Mouse (Mus musculus) kidney, postnatal 0 days (tissue): Measurements from ENCODE around the gene Nup210l. TPM values are rescaled to one million over a fixed set of nuclear protein-coding genes. Genes with fewer than 3 reads are reported as not detected.

Experiments used
- ATAC-seq: fragments of 200-750 bp; cut with Nextera tagmentation; replicated peaks from 2 replicates; pipeline ENCODE4 v1.8.0; 2017; ENCODE audit warnings: low read depth, moderate number of reproducible peaks, moderate TSS enrichment, moderate library complexity; ENCODE audit not compliant: low FRiP score
- DNase-seq: peaks from one replicate; pipeline ENCODE4 v3.0.0-alpha.2; 2016; ENCODE audit warnings: low spot score
- H3K27ac ChIP-seq: fragments of 300-500 bp; sonication (generic); 2 replicates; pipeline ENCODE4 v1.5.1; 2014; ENCODE audit warnings: mild to moderate bottlenecking
- H3K27me3 ChIP-seq: fragments of 300-500 bp; sonication (generic); 2 replicates; pipeline ENCODE4 v1.6.1; 2014; ENCODE audit warnings: low read length, mixed read lengths; ENCODE audit not compliant: insufficient read depth
- H3K36me3 ChIP-seq: fragments of 300-500 bp; sonication (generic); 2 replicates; pipeline ENCODE4 v1.6.1; 2014; ENCODE audit warnings: low read length, mixed read lengths; ENCODE audit not compliant: insufficient read depth
- H3K4me1 ChIP-seq: fragments of 300-500 bp; sonication (generic); replicated peaks from 2 replicates; pipeline ENCODE4 v1.6.1; 2014; ENCODE audit warnings: antibody characterized with exemption, low read length, mixed read lengths; ENCODE audit not compliant: insufficient read depth
- H3K4me2 ChIP-seq: fragments of 300-500 bp; sonication (generic); 2 replicates; pipeline ENCODE4 v1.6.1; 2014; ENCODE audit warnings: mild to moderate bottlenecking, low read length, moderate library complexity, mixed read lengths
- H3K4me3 ChIP-seq: fragments of 300-500 bp; sonication (generic); replicated peaks from 2 replicates; pipeline ENCODE4 v1.5.1; 2014; ENCODE audit warnings: low read depth, low read length
- H3K9ac ChIP-seq: fragments of 300-500 bp; sonication (generic); 2 replicates; pipeline ENCODE4 v1.6.1; 2014; ENCODE audit warnings: low read depth, low read length
- H3K9me3 ChIP-seq: fragments of 300-500 bp; sonication (generic); replicated peaks from 2 replicates; pipeline ENCODE4 v1.6.1; 2016; ENCODE audit warnings: low read length, inconsistent platforms, mixed read lengths
- CTCF ChIP-seq: IDR thresholded peaks from 2 replicates; pipeline ENCODE4 v1.5.1; 2016; ENCODE audit warnings: antibody characterized with exemption, low read depth, mild to moderate bottlenecking, moderate library complexity
- WGBS: fragments of 180-500 bp; shearing (Covaris S2); extraction: QIAGEN DNeasy Blood & Tissue Kit; methylation state at CpG from one replicate; pipeline ENCODE4 v1.1.7; 2014; 5-methylcytosine and 5-hydroxymethylcytosine counted together
- microRNA counts: library from miRNA; unstranded; fragments of <30 nt; microRNA quantifications from one replicate; lab custom pipeline; 2015
- microRNA-seq: library from miRNA; unstranded; fragments of <30 nt; microRNA quantifications from one replicate; pipeline ENCODE4, GENCODE M21; 2016
- polyA plus RNA-seq: library from polyadenylated mRNA; unstranded; fragments of >200 nt; fragmentation: Nextera tagmentation; extraction: Ambion mirVana; gene quantifications from 2 replicates; pipeline ENCODE4 v1.2.1, GENCODE M21; 2015

Gene Nup210l
- polyA plus RNA-seq, 1 experiment from 2014 or later = 0.12 TPM

DNA sequence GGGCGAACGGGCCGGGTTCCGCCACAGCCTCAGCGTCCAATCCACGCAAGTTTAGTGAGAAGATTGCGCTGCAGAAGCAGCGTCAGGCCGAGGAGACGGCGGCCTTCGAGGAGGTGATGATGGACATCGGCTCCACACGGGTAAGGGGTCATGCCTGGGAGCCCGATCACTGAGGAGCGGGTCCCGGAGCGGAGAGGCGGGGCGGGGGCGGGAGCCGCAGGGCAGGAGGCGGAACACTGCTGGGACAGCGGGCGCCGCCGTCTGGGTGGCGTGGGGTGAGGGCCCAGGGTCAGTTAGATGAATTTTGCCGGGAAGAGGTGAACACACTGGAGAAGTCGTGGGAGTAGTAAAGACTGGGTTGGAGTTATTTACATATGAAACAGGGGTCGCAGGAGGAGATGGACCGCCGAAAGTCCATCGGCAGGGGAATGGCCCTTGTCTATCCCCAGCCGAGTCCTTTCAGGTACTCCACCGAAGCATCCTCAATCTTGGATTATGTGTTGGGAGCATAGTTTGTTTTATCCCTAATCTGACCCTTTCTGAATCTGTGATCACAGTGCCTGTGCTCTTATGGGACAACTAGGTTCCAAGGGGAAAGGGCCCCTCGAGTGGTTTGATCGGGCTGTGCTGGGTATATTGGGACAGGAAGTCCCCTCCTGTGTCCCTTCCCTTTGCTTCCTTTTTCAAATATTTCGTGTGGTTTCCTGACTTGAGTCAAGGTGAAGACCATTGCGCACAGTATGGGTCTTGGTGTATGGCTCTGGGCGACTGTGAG, 150.7 kb downstream of the Nup210l start:
- Histone ChIP-seq H3K9me3 (no peaks in the 10 kb centered on the region), H3K27me3 (no peaks in the 10 kb centered on the region), H3K36me3 (peaks cover 31% of the 10 kb centered on the region), H3K4me1 (0 out of 2 replicates have a peak, but pooled peaks cover 6% of the 10 kb centered on the region), H3K27ac (peak overlapping the region; percentile 93), H3K4me3 (peak overlapping the region; percentile 92), H3K4me2 (peak overlapping the region; percentile 76), H3K9ac (peak overlapping the region; percentile 87)
- no peak for TF ChIP-seq CTCF
- ATAC-seq = peak; percentile 80
- DNase-seq = peak; percentile 69
- under 1% methylated on average over 41 of the region's 41 CpGs for WGBS

DNA sequence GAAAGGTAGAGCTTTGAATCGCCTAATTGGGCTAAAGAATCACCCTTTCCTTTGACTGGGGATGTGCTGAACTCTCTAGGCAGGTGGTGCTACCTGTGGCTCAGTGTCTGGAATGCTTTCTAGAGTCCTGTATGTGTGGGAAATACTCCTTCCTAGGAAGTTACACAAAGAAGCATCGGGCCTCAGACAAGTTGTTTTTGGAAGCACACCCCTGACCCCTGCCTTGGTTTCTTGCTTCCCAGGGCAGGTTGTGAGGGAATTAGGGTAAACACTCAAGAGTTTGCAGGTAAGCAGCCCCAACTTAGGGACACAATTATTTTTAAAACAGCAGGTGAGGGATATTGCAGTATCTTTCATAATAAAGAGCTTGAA, 151.2 kb downstream of the Nup210l start:
- peak overlapping the region; percentile 92 for H3K4me3 ChIP-seq
- no peaks in the 10 kb centered on the region for H3K9me3 ChIP-seq
- H3K9ac ChIP-seq = peak overlapping the region; percentile 87
- peak overlapping the region; percentile 93; the same call in 1 of the 2 replicates for H3K27ac ChIP-seq
- peaks cover 36% of the 10 kb centered on the region for H3K36me3 ChIP-seq
- 2% methylated on average over 2 of the region's 2 CpGs for WGBS
- no peaks in the 10 kb centered on the region for H3K27me3 ChIP-seq
- peak overlapping the region; percentile 76 for H3K4me2 ChIP-seq
- ATAC-seq (no peak), DNase-seq (no peak)
- H3K4me1 ChIP-seq = 0 out of 2 replicates have a peak, but pooled peaks cover 6% of the 10 kb centered on the region
- no peak for TF ChIP-seq CTCF

DNA sequence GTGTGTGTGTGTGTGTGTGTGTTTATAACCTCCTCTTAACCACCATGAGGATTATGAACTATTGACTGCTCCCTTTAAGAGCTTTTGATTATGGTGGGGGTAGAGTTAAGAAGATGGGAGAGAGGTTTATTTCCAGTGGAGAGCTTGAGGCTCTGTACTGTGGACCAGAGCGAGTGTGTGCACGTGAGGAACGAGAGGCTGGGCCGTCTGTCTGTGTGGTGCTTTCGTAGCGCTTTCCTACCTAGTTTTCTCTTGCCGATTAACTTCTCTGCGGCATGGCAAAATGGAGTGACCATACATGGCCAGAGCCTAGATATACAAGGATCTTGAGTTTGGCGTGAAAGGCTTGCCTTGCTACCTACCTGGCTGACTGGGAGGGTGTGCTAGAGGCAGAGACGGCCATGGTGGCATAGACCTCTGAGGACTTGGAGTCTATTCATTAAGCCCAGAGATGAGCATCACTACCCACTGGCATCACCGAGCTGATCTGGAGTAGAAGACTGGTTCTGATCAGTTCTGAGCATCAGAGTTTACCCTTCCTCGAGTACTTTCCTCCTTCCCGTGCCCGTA, 151.9 kb downstream of the Nup210l start:
- Histone ChIP-seq H3K27ac (no peak overlapping the region), H3K4me2 (no peak overlapping the region; the same call in 1 of the 2 replicates), H3K4me3 (0 out of 2 replicates have a peak overlapping the region, but pooled peaks have one; percentile 92), H3K36me3 (peaks cover 42% of the 10 kb centered on the region), H3K9ac (no peak overlapping the region), H3K4me1 (0 out of 2 replicates have a peak, but pooled peaks cover 6% of the 10 kb centered on the region), H3K27me3 (no peaks in the 10 kb centered on the region), H3K9me3 (no peaks in the 10 kb centered on the region)
- 92% methylated on average over 14 of the region's 14 CpGs for WGBS
- no peak for TF ChIP-seq CTCF
- no peak for ATAC-seq
- DNase-seq = no peak

DNA sequence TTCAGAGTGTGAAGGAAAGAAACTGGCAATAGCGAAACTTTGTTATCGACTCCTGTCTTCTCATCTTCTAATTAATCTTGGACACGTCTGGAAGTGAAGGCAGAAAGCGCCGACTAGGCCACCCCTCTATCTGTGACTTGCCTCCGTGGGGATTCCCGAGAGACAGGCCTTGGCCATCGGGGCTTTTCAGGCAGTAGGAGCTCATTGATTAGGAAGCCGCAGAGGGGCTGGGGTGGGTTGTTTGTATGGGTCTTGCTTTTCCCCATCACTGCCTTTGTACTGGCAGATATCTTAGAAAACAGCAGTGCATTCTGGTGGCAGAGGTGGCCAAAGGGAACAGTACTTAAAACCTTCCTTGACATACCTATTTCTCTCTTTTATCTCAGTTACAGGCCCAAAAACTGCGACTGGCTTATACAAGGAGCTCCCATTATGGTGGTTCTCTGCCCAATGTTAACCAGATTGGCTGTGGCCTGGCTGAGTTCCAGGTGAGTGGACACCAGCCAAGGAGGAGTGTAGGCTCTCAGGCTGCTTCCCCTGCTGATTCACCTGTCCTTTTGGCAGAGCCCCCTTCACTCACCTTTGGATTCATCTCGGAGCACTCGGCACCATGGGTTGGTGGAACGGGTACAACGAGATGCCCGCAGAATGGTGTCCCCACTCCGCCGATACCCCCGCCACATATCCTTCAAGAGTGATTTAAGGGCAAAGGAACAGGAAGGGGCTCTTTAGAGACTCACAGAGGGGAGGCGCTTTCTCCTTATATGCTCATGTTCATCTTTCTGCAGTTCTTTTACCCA, 153.0 kb downstream of the Nup210l start:
- H3K36me3 ChIP-seq = peaks cover 44% of the 10 kb centered on the region
- no peak for TF ChIP-seq CTCF
- H3K4me1 ChIP-seq = 0 out of 2 replicates have a peak, but pooled peaks cover 6% of the 10 kb centered on the region
- H3K4me3 ChIP-seq = no peak overlapping the region
- H3K27ac ChIP-seq = no peak overlapping the region
- H3K9me3 ChIP-seq = no peaks in the 10 kb centered on the region
- DNase-seq (no peak), ATAC-seq (no peak)
- 90% methylated on average over 19 of the region's 19 CpGs for WGBS
- no peak overlapping the region for H3K4me2 ChIP-seq
- no peak overlapping the region for H3K9ac ChIP-seq
- no peaks in the 10 kb centered on the region for H3K27me3 ChIP-seq

DNA sequence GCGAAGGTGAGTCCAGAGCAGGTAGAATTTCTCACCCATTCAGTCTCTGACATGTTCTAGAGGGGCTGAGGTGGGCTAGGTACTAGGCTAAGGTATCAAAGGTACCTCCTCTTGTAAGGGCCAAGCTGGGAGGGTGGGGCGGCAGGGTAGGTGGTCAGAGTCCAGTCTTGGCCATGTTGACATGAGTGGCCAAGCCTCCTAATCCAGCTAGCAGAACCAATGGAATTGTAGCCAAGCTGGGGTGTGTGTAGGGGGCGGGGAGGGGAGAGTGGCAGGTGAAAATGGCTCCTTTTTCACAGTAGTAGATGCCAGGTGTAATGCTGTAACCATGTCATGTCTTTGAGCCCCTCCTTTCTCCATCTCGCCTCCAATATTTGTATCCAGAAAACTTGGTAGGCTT, 154.6 kb downstream of the Nup210l start:
- Histone ChIP-seq H3K9me3 (no peaks in the 10 kb centered on the region), H3K4me2 (no peak overlapping the region), H3K27me3 (no peaks in the 10 kb centered on the region), H3K4me1 (0 out of 2 replicates have a peak, but pooled peaks cover 6% of the 10 kb centered on the region), H3K9ac (no peak overlapping the region), H3K4me3 (no peak overlapping the region), H3K36me3 (peaks cover 54% of the 10 kb centered on the region), H3K27ac (no peak overlapping the region)
- TF ChIP-seq CTCF = no peak
- DNase-seq (no peak), ATAC-seq (no peak)
- 98% methylated on average over 4 of the region's 4 CpGs for WGBS

MicroRNAs encoded within 50 kb of the gene (microRNA counts, 519-probe panel; counts per million panel counts)
- 5,159 counts per million, percentile 84 among the panel's probes with 10 or more counts for microRNA mmu-miR-190b (lab: Ali Mortazavi, UCI)

Small RNA genes lying within 50 kb of the gene (microRNA-seq; reads per million reads assigned to microRNA genes)
- 10.8 reads per million, percentile 24 among the genes with 10 or more reads in this experiment for gene Mir190b

Other genes starting within 250 kb of the Nup210l start
- gene Il6ra, start 190.9 kb upstream of the Nup210l start, polyA plus RNA-seq = 1.7 and 2.0 TPM in 2 replicates
- gene Atp8b2, start 140.6 kb upstream of the Nup210l start, polyA plus RNA-seq = 6.9 and 7.1 TPM in 2 replicates
- gene Hax1, start 105.4 kb upstream of the Nup210l start, polyA plus RNA-seq = 160 and 168 TPM in 2 replicates
- gene 4933434E20Rik, start 52.5 kb upstream of the Nup210l start, polyA plus RNA-seq = 166 and 177 TPM in 2 replicates
- 150 TPM in 2 replicates for gene Ubap2l, start 51.5 kb upstream of the Nup210l start, polyA plus RNA-seq
- 352 and 403 TPM in 2 replicates for gene Tpm3, start 31.5 kb upstream of the Nup210l start, polyA plus RNA-seq
- 1,751 and 2,362 TPM in 2 replicates for gene Rps27, start 109.5 kb downstream of the Nup210l start, polyA plus RNA-seq
- 34.0 and 36.7 TPM in 2 replicates for gene Rab13, start 109.6 kb downstream of the Nup210l start, polyA plus RNA-seq
- 153 and 160 TPM in 2 replicates for gene Jtb, start 127.5 kb downstream of the Nup210l start, polyA plus RNA-seq
- gene Creb3l4, start 139.4 kb downstream of the Nup210l start, polyA plus RNA-seq = 4.0 and 5.1 TPM in 2 replicates
- 130 TPM in 2 replicates for gene Slc39a1, start 144.0 kb downstream of the Nup210l start, polyA plus RNA-seq
- gene Crtc2, start 150.0 kb downstream of the Nup210l start, polyA plus RNA-seq = 20.7 and 23.7 TPM in 2 replicates
- 2.2 TPM in 2 replicates for gene Dennd4b, start 161.1 kb downstream of the Nup210l start, polyA plus RNA-seq
- 8.1 and 8.9 TPM in 2 replicates for gene Gatad2b, start 189.0 kb downstream of the Nup210l start, polyA plus RNA-seq